Mouse (Mus musculus) frontal cortex, adult (tissue): ENCODE data around the gene Dspp.

Experiments
- ATAC-seq: cut with Nextera tagmentation; 2 replicates; pipeline ENCODE4 v1.9.2; 2017; ENCODE audit warnings: mild to moderate bottlenecking, moderate library complexity, mixed read lengths; ENCODE audit not compliant: low TSS enrichment

The Dspp gene

DNA sequence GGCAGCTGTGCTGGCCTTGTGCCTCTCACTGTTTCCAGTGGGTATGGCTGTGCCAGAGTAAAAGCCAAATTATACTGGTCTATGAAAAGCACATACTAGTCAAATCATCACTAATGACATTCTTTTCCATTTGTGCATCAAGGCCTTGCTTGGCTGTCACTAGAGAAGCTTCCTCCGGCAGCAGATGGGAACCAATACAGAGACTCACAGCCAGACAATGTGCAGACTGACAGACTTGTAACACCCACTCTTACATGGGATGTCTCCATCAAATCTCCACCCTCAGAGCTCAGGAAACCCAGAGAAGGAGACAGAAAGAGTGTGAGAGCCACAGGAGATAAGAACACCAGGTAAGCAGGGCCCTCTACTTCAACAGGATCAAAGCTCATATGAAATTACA, 24.6 kb downstream of the Dspp start:
- peak; percentile 59 for ATAC-seq

DNA sequence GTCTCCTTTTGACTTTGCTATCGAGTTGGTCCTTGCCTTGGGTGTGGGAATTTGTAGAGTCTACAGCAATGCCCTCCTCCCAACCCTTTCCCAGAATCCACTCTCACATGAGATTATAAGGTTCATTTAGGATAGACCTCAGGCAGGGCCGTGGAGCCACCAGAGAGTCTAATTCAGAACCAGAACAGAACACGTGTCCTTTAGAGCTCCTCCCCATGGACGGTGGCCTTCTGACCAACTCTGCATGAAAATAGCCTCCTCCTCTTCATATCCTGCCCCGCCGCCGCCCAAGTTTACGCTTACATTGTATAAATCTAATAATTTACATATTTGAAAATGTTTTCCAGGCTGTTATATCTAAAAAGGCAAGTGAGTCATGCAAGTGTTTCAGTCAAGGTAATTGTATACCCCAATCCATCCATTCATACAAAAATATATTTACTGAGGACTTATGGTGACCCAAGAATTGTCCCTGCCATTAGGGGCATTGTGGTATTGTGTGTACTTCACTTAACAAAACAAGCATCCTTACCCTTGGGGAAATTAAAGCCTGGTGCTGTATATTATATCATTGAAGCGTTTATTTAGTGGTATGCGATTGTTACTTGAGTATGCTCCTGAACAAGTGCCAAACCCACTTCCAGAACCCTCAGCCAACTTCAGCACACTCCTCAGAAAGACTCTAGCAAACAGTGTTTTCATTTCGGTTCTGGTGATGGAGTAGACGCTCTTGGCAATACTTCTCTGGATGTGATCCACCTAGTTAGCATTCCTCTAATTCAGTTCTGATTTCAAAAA, 30.8 kb downstream of the Dspp start:
- peak; percentile 23; the same call in 1 of the 2 replicates for ATAC-seq

DNA sequence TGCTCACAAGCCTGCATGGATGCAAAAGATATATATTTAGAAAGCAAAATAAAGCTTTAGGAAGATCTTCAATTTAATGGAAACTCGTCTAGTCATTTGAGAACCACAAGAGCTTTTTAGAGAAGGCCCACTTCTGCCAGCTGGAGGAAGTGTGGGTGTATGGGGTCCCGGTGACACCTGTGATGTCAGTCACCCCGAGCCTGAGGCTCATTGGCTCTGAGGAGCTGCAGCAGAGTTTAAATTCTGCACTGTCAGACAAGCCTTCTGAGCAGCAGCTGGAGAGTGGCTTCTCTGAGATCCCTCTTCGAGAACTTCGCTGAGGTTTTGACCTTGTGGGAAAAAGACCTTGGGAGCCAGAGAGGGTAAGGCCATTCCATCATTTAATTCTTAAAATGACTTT, 31.8 kb downstream of the Dspp start, which contains the start of gene Dmp1:
Gene Dmp1 (plus strand): TSS at position 263 of the 400 bp plus-strand sequence.
- ATAC-seq = no peak

DNA sequence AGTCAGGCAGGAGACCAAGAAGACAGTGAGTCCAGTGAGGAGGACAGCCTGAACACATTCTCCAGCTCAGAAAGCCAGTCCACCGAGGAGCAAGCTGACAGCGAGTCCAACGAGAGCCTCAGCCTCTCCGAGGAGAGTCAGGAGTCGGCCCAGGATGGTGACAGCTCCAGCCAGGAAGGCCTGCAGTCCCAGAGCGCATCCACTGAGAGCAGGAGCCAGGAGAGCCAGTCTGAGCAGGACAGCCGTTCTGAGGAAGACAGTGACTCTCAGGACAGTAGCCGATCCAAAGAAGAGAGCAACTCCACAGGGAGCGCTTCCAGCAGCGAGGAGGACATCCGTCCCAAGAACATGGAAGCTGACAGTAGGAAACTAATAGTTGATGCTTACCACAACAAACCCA, 42.0 kb downstream of the Dspp start:
- no peak for ATAC-seq

DNA sequence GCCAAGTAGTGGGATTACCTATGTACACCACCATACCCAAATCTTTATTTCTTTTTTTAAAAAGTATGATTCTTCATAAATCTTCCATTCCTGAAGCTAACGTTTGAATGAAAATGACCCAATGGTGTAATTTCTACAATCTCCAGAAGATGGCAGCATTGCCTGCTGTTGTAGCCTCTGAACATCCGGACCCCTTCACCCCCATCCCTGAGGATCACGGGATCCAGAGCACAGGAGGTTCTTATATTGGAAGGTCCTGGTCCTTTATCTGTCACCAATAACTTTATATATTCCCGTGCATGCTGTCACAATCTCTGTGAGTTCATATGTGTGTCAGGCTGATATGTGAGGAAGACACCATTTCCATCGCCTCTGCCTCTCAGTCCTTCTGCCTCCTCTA, 48.4 kb downstream of the Dspp start:
- ATAC-seq = peak; percentile 65

DNA sequence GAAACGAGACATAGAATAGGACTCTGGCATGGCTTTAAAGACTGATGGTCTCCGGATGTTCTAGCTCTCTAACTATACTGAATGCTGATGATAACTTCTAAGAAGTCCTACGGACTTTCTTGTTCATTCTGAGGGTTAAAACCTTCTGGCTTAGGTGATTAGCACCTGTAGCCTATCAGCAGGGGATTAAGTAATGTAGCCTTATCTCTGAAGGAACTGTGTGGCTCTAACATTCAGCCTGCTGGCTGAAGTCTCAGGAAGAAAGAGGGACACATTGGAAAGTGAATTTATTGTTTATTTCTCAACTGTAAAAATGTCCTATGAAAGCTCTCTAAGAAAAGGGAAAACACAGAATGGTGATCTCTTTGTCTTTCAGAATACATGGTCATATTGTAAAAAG, 53.8 kb downstream of the Dspp start:
- no peak for ATAC-seq

DNA sequence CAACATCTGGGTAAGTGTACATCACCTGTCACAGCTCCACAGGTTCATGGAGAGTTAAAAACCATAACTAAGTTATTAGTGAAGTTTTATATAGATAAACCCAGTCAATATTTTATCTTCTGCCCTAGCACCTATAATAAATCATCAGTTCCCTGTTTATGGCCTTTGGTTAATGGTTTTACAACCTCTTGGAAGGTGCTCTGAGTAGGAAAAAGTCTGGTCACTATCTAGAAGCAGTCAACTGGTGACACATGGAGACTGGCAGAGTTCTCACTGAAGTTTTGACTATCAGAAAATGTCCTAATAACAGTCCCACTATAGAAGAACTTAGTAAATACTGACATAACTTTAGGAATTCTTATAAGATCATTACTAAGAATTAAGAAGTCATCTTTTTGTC, 54.2 kb downstream of the Dspp start:
- no peak for ATAC-seq

DNA sequence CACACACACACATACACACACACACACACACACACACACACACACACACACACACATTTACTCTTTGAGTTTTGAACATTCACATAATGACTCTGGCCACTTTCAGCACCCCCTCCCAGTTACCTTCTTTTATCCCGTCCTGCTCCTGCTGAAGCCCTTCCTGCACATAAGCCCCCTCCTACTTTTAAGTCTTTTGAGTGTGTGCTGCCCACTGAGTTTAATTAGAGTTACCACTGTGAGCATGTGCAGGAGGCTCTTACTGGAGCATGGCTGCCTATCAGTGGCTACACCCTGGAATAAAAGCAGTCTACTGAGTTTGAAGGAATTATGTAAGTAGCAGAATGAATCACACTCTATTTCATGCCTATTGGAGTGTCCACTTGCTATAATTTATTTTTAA, 58.0 kb downstream of the Dspp start:
- ATAC-seq = no peak
